Mouse (Mus musculus) G1E (cell line): Measurements from ENCODE around the gene Mob3c. TPM values are rescaled to one million over a fixed set of nuclear protein-coding genes. Genes with fewer than 3 reads are reported as not detected.
A peak's percentile ranks its signal among the peaks of the same experiment; 100 is the strongest.

Experiments used
- ATAC-seq: 2 replicates; pipeline ENCODE4 v1.8.0; 2016; ENCODE audit warnings: mild to moderate bottlenecking; ENCODE audit not compliant: insufficient number of reproducible peaks, poor library complexity, low FRiP score, severe bottlenecking; ENCODE audit errors: extremely low read depth
- DNase-seq: peaks from one replicate; pipeline ENCODE4 v3.0.0; 2012; ENCODE audit warnings: low spot score
- H3K27me3 ChIP-seq: 2 replicates; pipeline ENCODE4 v1.6.1; 2012; ENCODE audit warnings: mild to moderate bottlenecking, low read length, inconsistent platforms; ENCODE audit not compliant: insufficient read depth
- H3K36me3 ChIP-seq: replicated peaks from 2 replicates; pipeline ENCODE3; 2012; ENCODE audit warnings: mild to moderate bottlenecking, inconsistent platforms
- H3K4me1 ChIP-seq: 2 replicates; pipeline ENCODE4 v1.6.1; 2012; ENCODE audit warnings: low read depth, low read length, inconsistent platforms, mixed read lengths; ENCODE audit not compliant: insufficient read depth
- H3K4me3 ChIP-seq: 2 replicates; pipeline ENCODE4 v1.5.1; 2012; ENCODE audit warnings: low read depth, mild to moderate bottlenecking, inconsistent platforms, low read length, moderate library complexity, mixed read lengths
- H3K9me3 ChIP-seq: replicated peaks from 2 replicates; pipeline ENCODE4 v1.6.1; 2012; ENCODE audit warnings: inconsistent platforms
- CTCF ChIP-seq: IDR thresholded peaks from 2 replicates; pipeline ENCODE4 v1.5.1; 2012; ENCODE audit warnings: low read depth, low read length, inconsistent platforms, mixed read lengths
- GATA1 ChIP-seq: IDR thresholded peaks from 2 replicates; pipeline ENCODE4 v1.6.1; 2012; ENCODE audit warnings: borderline replicate concordance, low read length, inconsistent platforms, mixed read lengths
- GATA2 ChIP-seq: IDR thresholded peaks from 2 replicates; pipeline ENCODE4 v1.6.1; 2012; ENCODE audit warnings: low read depth, low read length, inconsistent platforms, borderline replicate concordance
- POLR2AphosphoS5 ChIP-seq: IDR thresholded peaks from 2 replicates; pipeline ENCODE4 v1.6.1; 2012; ENCODE audit warnings: low read depth, low read length, inconsistent platforms; ENCODE audit not compliant: insufficient replicate concordance
- TAL1 ChIP-seq: conservative IDR thresholded peaks from 2 replicates; pipeline ENCODE4 v1.6.1; 2012; ENCODE audit warnings: low read depth, low read length, inconsistent platforms, mixed read lengths
- polyA plus RNA-seq: library from polyadenylated mRNA; stranded (reverse); fragments of >175 nt; gene quantifications from 2 replicates; pipeline ENCODE4 v1.2.3, GENCODE M21; 2012
- total RNA-seq, 2 experiments: library from RNA; stranded (forward) in 1 of 2; stranded (reverse) in 1 of 2; fragments of 200-1000 nt in 1 of 2; fragments of >200 nt in 1 of 2; fragmentation: Nextera tagmentation in 1 of 2; gene quantifications; 2 replicates each; pipeline ENCODE4 v1.2.3; 2014 to 2017

The Mob3c gene
- total and polyA plus RNA-seq, 3 experiments: 7.1 to 16.7 (median 7.9) TPM

DNA sequence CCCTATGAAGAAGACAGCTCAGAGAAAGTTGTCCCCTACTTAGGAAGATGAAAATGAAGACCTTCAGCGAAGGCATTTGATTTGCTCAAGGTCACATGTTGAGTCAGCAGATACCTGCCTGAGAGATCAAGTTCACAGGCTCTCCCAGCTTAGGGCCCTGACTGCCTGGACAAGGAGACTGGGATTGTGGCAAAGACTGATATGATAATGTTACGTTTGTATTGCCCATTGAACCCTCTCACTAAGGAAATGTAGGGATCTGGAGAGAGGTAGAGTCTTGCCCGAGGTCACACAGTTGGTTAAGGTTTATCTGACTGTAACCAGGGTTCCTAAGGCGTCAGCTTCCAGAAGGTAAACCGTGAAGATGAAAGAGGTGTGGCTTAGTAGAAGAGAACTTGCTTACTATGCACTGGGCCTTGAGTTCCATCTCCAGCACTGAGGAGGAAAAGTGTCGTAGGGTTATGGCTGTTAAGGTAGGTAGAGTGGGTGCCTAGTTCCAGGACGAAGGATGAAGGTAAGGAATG, 42.3 kb upstream of the Mob3c start:
- H3K36me3 ChIP-seq: peaks cover 31% of the 10 kb centered on the region
- no peaks in the 10 kb centered on the region for H3K9me3 ChIP-seq
- H3K27me3 ChIP-seq: peaks cover 7% of the 10 kb centered on the region; the same call in 1 of the 2 replicates
- peak overlapping the region; percentile 80 for H3K4me3 ChIP-seq
- no peak for DNase-seq
- H3K4me1 ChIP-seq: peaks cover 15% of the 10 kb centered on the region
- ATAC-seq: 0 out of 2 replicates have a peak, but pooled peaks have one; percentile 8
- TF ChIP-seq CTCF (no peak), GATA2 (no peak), POLR2AphosphoS5 (no peak), GATA1 (no peak), TAL1 (no peak)

DNA sequence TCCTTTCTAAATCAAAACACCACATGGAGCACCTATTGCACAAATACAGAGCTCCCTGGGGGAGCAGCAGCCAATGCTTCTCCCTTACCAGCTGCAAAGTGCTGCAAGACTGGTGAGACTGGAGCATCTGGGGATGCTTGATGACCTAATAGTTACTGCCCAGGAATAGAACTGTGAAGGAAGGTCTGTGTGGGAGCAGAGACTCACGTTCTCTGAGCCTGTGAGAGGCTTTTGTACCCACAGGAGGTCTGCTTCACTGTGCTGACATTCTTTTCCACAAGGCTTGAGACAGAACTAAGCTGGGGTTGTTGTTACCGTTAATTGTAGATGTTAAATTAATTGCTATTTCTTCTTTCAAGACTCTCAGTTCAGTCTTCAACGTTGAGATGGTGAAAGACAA, 37.0 kb upstream of the Mob3c start:
- ATAC-seq: no peak
- Histone ChIP-seq H3K4me3 (no peak overlapping the region), H3K4me1 (peaks cover 3% of the 10 kb centered on the region), H3K27me3 (no peaks in the 10 kb centered on the region), H3K9me3 (no peaks in the 10 kb centered on the region), H3K36me3 (peaks cover 64% of the 10 kb centered on the region)
- DNase-seq: no peak
- TF ChIP-seq POLR2AphosphoS5 (no peak), GATA2 (no peak), GATA1 (no peak), CTCF (no peak), TAL1 (no peak)

DNA sequence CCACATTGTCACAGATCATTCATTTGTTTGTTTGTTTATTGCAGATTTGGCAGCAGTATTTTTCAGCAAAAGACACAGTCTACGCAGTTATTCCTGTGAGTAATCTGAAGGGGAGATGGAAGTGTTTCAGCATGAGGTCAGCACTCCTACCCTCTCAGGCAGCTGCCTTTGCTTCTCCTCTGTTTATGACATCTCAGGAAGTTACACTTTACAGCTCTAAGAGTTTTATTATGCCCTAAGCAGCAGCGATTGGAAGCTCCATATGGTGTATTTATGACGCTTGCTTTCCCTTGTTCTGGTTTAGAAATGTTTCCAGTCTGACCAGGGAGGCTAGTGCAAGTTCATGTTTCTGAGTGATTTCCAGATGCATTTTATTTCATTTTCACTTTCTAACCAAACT, 32.5 kb upstream of the Mob3c start:
- 0 out of 2 replicates have a peak, but pooled peaks cover 2% of the 10 kb centered on the region for H3K4me1 ChIP-seq
- no peak for TF ChIP-seq GATA1
- no peak for TF ChIP-seq GATA2
- no peak for TF ChIP-seq TAL1
- no peak for TF ChIP-seq POLR2AphosphoS5
- TF ChIP-seq CTCF: no peak
- no peaks in the 10 kb centered on the region for H3K27me3 ChIP-seq
- H3K9me3 ChIP-seq: no peaks in the 10 kb centered on the region
- DNase-seq: no peak
- no peak for ATAC-seq
- no peak overlapping the region for H3K4me3 ChIP-seq
- peaks cover 65% of the 10 kb centered on the region for H3K36me3 ChIP-seq

DNA sequence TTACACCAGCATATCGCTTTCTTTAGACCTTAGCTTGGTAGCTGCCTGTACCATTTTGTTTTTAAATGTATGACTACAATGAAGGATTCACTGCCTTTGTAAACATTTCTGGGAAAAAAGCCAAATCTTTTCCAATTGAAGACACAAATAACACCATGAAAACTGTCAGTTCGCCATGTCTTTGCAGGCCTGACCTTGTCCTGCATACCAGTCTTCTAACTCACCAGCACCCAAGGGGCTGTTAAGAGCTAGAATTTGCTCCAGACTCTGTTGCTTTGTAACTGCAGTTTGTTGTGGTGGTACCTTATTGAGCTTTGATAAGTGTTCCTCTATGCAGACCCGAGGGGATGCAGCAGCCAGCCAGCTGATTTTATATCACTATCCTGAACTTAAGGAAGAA, 27.9 kb upstream of the Mob3c start:
- Histone ChIP-seq H3K36me3 (peaks cover 55% of the 10 kb centered on the region), H3K27me3 (0 out of 2 replicates have a peak, but pooled peaks cover 2% of the 10 kb centered on the region), H3K4me3 (no peak overlapping the region), H3K4me1 (no peaks in the 10 kb centered on the region), H3K9me3 (no peaks in the 10 kb centered on the region)
- TF ChIP-seq GATA1 (no peak), TAL1 (no peak), GATA2 (no peak), POLR2AphosphoS5 (no peak), CTCF (no peak)
- DNase-seq (no peak), ATAC-seq (no peak)

DNA sequence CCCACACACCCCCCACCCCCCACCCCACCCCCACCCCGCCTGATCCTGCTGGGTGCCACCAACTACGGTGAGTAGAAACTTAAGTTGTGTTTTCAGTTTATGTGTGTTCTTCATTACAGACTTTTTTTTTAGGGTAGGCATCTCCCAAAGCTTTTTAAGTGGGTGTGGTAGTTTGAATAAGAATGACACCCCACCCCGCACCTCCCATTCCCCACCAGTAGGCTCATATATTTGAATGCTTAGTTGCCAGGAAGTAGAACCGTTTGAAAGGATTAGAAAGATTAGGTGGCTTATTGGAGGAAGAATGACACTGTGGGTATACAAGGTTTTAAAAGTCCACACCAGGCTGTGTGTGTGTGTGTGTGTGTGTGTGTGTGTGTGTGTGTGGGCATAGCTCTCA, 15.6 kb upstream of the Mob3c start:
- Histone ChIP-seq H3K36me3 (peaks cover 46% of the 10 kb centered on the region), H3K9me3 (no peaks in the 10 kb centered on the region), H3K4me3 (no peak overlapping the region), H3K4me1 (no peaks in the 10 kb centered on the region), H3K27me3 (no peaks in the 10 kb centered on the region)
- no peak for TF ChIP-seq TAL1
- TF ChIP-seq GATA2: no peak
- TF ChIP-seq GATA1: no peak
- TF ChIP-seq CTCF: no peak
- TF ChIP-seq POLR2AphosphoS5: no peak
- no peak for DNase-seq
- no peak for ATAC-seq

DNA sequence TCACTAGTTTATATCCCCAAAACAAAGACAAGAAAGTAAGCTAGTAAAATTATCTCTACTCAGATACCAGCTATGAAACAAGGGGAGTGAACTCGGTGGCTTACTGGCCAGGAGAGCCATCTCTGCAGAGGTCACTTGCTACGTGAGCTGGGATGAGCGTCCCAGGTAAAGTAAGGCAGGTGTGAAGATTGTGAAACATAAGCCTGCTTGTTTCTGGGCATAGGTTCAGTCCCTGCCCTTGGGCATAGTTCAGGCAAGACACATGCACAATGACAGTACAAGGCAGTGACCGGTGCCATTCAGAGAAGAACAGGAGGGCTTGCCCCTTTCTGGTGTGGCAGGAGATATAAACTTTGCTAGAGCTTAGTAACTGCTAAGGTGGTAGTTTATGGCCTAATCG, 12.3 kb upstream of the Mob3c start:
- no peak for DNase-seq
- no peak overlapping the region for H3K4me3 ChIP-seq
- no peak for ATAC-seq
- no peak for TF ChIP-seq POLR2AphosphoS5
- no peak for TF ChIP-seq CTCF
- no peak for TF ChIP-seq GATA2
- TF ChIP-seq TAL1: no peak
- no peak for TF ChIP-seq GATA1
- no peaks in the 10 kb centered on the region for H3K9me3 ChIP-seq
- H3K27me3 ChIP-seq: peaks cover 2% of the 10 kb centered on the region; the same call in 1 of the 2 replicates
- H3K36me3 ChIP-seq: peaks cover 54% of the 10 kb centered on the region
- peaks cover 3% of the 10 kb centered on the region; the same call in 1 of the 2 replicates for H3K4me1 ChIP-seq
